ENCODE assay signal across 8 mouse cellular contexts in the genomic region with DNA sequence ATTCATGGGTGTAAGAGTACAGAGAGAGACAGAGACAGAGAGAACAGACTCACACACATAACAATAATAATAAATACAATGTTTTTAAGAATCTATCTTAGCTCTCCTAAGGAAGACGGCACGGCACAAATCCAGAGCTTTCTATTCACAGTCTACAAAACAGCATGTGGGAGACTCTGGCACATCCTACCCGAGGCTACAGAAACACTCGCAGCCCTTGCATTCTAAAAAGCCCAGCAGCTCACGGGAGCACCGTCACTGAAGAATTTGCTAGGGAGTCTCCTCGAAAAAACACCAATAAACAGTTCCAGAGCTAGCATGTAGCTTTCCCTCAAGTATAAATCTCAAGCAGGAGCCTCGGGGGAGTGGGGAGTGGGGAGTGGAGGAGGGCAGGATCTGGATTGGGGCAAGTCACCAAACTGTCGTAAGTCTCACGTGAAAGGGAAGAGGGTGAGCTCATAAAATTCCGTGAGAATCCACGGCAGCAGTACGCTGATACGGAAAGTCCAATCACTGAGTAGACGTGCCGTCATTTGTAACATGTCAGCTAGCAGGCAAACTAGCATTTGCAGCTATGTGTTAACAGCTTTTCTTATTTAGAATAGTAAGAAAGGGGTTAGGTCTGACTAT.
DNase-seq lines count a peak whose midpoint lies in the region; ATAC-seq and TF ChIP-seq lines count a peak whose summit lies in the region.

No protein-coding gene starts in this region.

- H3K27ac ChIP-seq in heart, embryonic 10.5 days: no peak overlapping the region
- no peak overlapping the region for H3K27ac ChIP-seq in forebrain, postnatal 0 days (ENCODE audit: low read depth, low read length)
- H3K27ac ChIP-seq in midbrain, embryonic 14.5 days (replicated peaks; ENCODE audit: low read depth, low read length): peak overlapping the region; percentile 61; the same call in 1 of the 2 replicates
- H3K27ac ChIP-seq in intestine, embryonic 15.5 days: no peak overlapping the region

- WGBS in heart, embryonic 10.5 days: 57% methylated on average over 16 of the region's 16 CpGs
- 19% methylated on average over 16 of the region's 16 CpGs for WGBS in forebrain, postnatal 0 days
- WGBS in midbrain, embryonic 14.5 days: 36% methylated on average over 16 of the region's 16 CpGs
- WGBS in intestine, embryonic 15.5 days: 48% methylated on average over 16 of the region's 16 CpGs

- no peak for TF ChIP-seq POLR2A in brain, embryonic 14.5 days (IDR thresholded peaks at IDR 0.05; ENCODE audit: borderline replicate concordance, extremely low read depth, insufficient read depth, insufficient read length, poor library complexity, severe bottlenecking)

- no peak overlapping the region for H3K4me3 ChIP-seq in heart, embryonic 10.5 days
- H3K4me3 ChIP-seq in forebrain, postnatal 0 days (ENCODE audit: low read depth, low read length): no peak overlapping the region
- no peak overlapping the region for H3K4me3 ChIP-seq in midbrain, embryonic 14.5 days (replicated peaks; ENCODE audit: low read depth, low read length)
- H3K4me3 ChIP-seq in intestine, embryonic 15.5 days (replicated peaks): no peak overlapping the region

- peak overlapping the region; percentile 25 for H3K4me2 ChIP-seq in forebrain, postnatal 0 days (ENCODE audit: low read depth)
- H3K4me2 ChIP-seq in midbrain, embryonic 14.5 days (ENCODE audit: low read length): peak overlapping the region; percentile 27; the same call in 1 of the 2 replicates
- H3K4me2 ChIP-seq in intestine, embryonic 15.5 days (replicated peaks): no peak overlapping the region

- peak; percentile 36 for ATAC-seq in forebrain, postnatal 0 days
- ATAC-seq in midbrain, embryonic 14.5 days (ENCODE audit: low FRiP score, low TSS enrichment): no peak
- no peak for ATAC-seq in intestine, embryonic 15.5 days

- no peak overlapping the region for H3K9ac ChIP-seq in forebrain, postnatal 0 days
- 0 out of 2 replicates have a peak overlapping the region, but pooled peaks have one; percentile 23 for H3K9ac ChIP-seq in midbrain, embryonic 14.5 days (replicated peaks; ENCODE audit: low read length)
- H3K9ac ChIP-seq in intestine, embryonic 15.5 days: no peak overlapping the region

- H3K9me3 ChIP-seq in heart, embryonic 10.5 days: no peaks in the 10 kb centered on the region
- no peaks in the 10 kb centered on the region for H3K9me3 ChIP-seq in forebrain, postnatal 0 days (ENCODE audit: low read length)
- no peaks in the 10 kb centered on the region for H3K9me3 ChIP-seq in midbrain, embryonic 14.5 days (ENCODE audit: control insufficient read depth, low read length)
- H3K9me3 ChIP-seq in intestine, embryonic 15.5 days: no peaks in the 10 kb centered on the region

- no peaks in the 10 kb centered on the region for H3K27me3 ChIP-seq in heart, embryonic 10.5 days (ENCODE audit: insufficient read depth, poor library complexity, severe bottlenecking)
- no peaks in the 10 kb centered on the region for H3K27me3 ChIP-seq in forebrain, postnatal 0 days (ENCODE audit: insufficient read depth, low read length)
- no peaks in the 10 kb centered on the region for H3K27me3 ChIP-seq in midbrain, embryonic 14.5 days (ENCODE audit: control insufficient read depth, insufficient read depth, low read length)
- H3K27me3 ChIP-seq in intestine, embryonic 15.5 days (replicated peaks): no peaks in the 10 kb centered on the region

- intact Hi-C loops in heart, postnatal 10 days (cut with DNase I): no loop called here

- peak; percentile 5 to 13 for DNase-seq in heart, postnatal 10 days
- DNase-seq in heart, embryonic 10.5 days (ENCODE audit: low spot score): no peak
- peak; percentile 66 for DNase-seq in brain, embryonic 14.5 days (ENCODE audit: low read depth)
- peak; percentile 55 for DNase-seq in forebrain, postnatal 0 days
- peak; percentile 56 for DNase-seq in midbrain, embryonic 14.5 days
- DNase-seq in lung, adult 18-20 months: no peak
- no peak for DNase-seq in thymus, postnatal 4 days

- H3K36me3 ChIP-seq in heart, embryonic 10.5 days: no peaks in the 10 kb centered on the region
- no peaks in the 10 kb centered on the region for H3K36me3 ChIP-seq in forebrain, postnatal 0 days (ENCODE audit: insufficient read depth)
- no peaks in the 10 kb centered on the region for H3K36me3 ChIP-seq in midbrain, embryonic 14.5 days (ENCODE audit: control insufficient read depth, insufficient read depth, low read length)
- H3K36me3 ChIP-seq in intestine, embryonic 15.5 days: no peaks in the 10 kb centered on the region

- no peak for TF ChIP-seq CTCF in brain, embryonic 14.5 days (IDR thresholded peaks at IDR 0.05; ENCODE audit: borderline replicate concordance, extremely low read depth, insufficient read depth, insufficient read length)
- TF ChIP-seq CTCF in forebrain, postnatal 0 days (IDR thresholded peaks at IDR 0.05; ENCODE audit: low read depth): no peak

- H3K4me1 ChIP-seq in heart, embryonic 10.5 days: peaks cover 12% of the 10 kb centered on the region; the same call in 1 of the 2 replicates
- H3K4me1 ChIP-seq in forebrain, postnatal 0 days (ENCODE audit: insufficient read depth): peaks cover 8% of the 10 kb centered on the region
- peaks cover 42% of the 10 kb centered on the region for H3K4me1 ChIP-seq in midbrain, embryonic 14.5 days (ENCODE audit: control insufficient read depth, insufficient read depth, low read length)
- H3K4me1 ChIP-seq in intestine, embryonic 15.5 days (replicated peaks): no peaks in the 10 kb centered on the region

Comparison
In these comparisons a context has a peak if more than half of its experiments do, and no peak if none do; other contexts are left out.
1. DNase-seq: peak in heart, postnatal 10 days (2 of 2), brain, embryonic 14.5 days (single experiment), forebrain, postnatal 0 days (single experiment) and midbrain, embryonic 14.5 days (single experiment); none in heart, embryonic 10.5 days (single experiment), lung, adult 18-20 months (0 of 2) and thymus, postnatal 4 days (single experiment).